Mouse (Mus musculus): ENCODE measurements around the gene Acy3. TPM values are rescaled to one million over a fixed set of nuclear protein-coding genes. Genes with fewer than 3 reads are reported as not detected.

Acy3 gene
- 3.5 TPM for polyA plus RNA-seq (2015; fragmentation: Illumina TruSeq; extraction: RNeasy Lipid Tissue Mini Kit (QIAGEN cat#74804); ENCODE audit: insufficient read depth, low read depth, low replicate concordance)

DNA sequence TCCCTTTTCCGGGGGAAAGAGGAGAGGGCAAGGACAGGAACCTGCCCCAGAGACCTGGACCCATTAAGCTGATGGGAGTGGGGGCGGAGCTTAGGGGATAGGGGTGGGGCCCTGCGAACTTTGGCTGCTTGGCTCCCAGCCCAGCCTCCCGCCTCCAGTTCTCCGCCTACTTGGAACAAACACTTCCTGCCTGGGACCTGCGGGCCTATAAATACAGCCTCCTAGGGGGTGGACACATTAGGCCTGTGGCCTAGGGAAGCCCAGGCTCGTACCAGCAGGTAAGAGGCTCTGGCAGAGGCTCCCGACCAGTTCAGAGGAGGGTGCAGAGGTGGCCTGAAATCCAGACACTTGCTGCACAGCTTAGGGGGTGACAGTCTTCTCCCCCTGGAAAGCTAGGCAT, at the start of gene Acy3:
Gene Acy3, plus strand, starts transcription at position 237 of the 400 bp plus-strand sequence.

DNA sequence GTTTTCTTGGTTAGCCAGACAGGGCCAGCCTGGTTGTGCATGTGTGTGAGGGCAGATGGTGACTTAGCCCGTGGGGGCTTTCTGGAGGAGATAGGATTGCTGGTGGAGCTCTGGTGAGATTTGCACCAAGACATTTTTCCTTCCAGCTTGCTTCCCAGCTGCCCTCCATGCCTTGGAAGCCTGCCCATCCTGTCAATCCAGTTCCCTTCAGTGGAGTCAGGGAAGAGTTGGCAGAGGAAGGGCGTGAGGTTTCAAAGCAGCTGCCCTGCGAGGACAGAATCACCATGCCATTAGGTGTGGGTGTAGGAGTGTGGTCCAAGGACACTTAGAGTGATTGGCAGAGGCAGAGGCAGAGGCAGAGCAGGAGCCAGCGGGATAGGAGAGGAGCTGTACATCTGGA, 27.9 kb upstream of the Acy3 start, which contains the start of gene Aldh3b3:
Gene Aldh3b3, plus strand, starts transcription at position 176 of the 400 bp plus-strand sequence.

DNA sequence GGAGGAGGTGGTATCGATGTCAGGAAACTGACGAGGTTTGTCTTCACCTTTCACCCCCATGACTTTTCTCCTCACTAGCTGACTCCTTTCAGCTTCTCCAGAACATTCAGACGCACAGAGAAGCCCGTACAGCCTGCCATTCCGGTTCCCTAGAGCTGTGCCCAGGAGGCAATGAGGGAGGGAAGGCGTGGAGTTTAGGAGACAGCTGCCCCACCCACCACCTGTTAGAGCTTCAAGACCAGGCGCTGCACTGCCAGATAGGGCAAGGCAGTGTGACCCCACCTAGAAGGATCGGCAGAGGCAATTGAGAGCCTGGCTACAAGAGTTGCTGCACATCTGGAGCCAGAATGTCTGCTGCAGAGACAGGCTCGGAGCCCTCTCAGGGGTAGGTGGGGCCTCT, 14.1 kb upstream of the Acy3 start, which contains the start of gene Aldh3b2:
Gene Aldh3b2, plus strand, starts transcription at position 100 of the 400 bp plus-strand sequence.

DNA sequence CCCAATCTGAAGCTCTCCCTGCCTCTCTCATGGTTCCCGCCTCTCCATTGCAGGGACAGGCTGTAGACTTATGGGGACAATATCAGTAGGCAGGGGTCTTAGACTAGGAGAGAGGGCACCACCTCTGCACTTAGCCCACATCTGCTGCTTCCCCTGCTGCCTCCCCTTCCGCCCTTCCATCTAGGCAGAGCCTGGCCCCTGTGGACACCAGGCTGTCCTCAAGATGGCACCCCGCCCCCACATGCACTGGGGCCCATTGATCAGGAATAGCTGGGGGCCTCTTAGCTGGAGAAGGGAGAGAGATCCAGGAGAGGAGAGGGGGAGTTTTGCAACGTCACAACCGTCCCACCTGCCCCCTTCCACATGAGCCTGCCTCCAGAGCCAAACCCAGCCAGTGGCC, 6.0 kb downstream of the Acy3 start, which contains the start of gene Tbx10:
Gene Tbx10, plus strand, starts transcription at position 337 of the 400 bp plus-strand sequence.

DNA sequence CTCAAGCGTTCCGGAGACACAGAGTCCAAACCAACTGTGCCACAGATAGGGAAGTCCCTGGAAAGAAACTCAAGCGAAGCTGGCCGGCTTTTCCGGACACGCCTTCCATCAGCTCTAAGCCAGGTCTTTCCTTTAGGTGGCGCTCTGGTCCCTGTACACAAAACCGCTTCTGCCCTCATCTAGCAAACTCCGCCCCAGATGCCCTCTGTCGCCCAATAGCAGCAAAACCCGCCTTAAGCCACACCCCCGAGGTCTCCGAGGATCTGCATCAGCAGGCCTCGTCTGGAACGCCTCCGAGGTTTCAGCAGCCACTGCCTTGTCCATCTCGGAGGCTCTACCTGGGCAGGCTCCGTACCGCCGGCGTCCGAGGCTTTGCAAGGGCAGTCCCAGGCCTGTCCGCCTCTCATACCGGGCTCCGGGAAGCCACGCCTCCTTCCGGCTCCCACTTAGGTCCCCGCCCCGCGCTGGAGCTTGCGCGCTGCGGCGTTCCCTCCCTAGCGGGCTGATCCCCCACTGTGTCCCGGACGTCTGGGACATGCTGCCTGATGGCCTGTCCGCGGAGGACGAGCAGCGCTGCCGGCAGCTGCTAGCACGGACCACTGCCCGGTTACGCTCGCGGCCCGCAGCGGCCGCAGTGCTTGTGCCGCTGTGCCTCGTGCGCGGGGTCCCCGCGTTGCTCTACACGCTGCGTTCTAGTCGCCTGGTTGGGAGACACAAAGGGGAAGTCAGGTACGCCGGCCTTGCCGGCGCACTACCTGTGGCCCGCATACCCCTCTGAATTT, 13.9 kb downstream of the Acy3 start, which contains the start of the genes Nudt8 and Gm49405:
Gene Nudt8, plus strand, starts transcription at position 462 of the 782 bp plus-strand sequence.
Gene Gm49405, plus strand, starts transcription at position 508 of the 782 bp plus-strand sequence.

DNA sequence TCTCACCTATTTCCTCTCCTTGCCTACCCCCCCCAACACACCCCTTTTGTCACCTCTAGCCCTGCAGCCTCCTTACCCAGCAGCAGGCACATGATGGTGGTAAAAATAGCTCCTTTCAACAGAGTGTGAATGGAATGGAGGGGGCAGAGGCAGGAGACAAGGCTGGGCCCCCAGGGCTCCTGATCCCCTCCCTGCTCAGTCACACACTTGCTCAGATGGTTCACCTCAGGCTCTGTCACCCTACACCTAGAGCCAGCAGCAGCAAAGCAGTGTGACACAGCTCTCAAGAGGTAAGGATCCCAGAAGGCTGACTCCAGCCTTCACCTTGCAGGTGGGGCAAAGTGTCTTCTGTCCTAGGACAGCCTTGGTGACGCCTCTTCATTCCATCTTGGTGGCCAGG, 16.7 kb downstream of the Acy3 start, which contains the start of gene Doc2g:
Gene Doc2g, plus strand, starts transcription at position 202 of the 400 bp plus-strand sequence.

DNA sequence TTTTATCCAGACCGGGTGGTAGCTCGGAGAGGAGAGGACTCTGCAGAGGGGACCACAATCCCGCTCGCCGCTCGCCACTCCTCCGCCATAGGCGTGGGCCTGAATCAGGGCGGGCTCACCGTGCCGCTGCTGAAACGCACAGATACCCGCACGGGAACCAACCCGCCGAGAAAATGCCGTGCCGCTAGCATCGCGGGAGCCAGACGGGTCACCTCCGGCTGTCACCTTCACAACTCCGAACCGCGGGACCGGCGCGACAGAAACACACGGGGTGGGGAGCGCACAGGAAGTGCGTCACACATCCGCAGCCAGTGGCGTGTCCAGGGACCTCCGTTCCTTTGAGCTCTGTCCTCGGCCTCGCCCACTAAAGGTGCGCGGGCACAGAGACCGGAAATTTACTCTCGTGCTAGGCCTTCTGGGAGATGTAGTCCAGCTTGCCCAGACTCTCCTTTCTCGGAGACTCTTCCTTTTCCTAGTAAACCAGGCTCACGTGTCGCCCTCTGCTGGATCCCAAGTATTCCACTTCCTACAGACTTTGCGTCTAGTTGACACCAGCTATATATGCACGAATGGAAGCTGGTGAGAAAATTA, 26.2 kb downstream of the Acy3 start, which contains the start of gene Ndufv1:
Gene Ndufv1, minus strand, starts transcription at position 375 of the 591 bp plus-strand sequence.

DNA sequence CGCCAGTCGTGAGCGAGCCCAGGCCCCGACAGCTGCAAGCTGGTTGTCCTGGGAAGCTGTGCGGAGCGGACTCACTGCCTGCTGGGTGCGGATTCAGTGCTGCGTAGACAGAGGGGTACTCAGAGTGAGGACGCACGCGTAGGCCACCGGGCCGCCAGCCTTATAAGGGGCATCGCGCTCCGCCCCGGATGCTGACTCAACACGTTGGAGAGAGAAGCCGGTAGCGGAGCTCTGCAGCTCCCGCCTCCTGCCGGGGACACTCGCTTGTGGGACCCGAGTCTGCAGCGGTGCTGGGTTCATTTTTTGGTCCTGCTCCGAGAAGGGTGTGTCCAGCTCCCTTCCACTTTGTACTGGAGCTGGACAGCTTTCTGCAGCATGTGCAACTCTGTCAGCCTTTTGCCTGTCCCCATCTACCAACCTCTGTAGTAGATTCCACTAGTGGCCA, 51.4 kb downstream of the Acy3 start, which contains the start of gene Gstp1:
Gene Gstp1, minus strand, starts transcription at position 198 of the 445 bp plus-strand sequence.

Other genes starting within 250 kb of the Acy3 start
- gene Kmt5b, start 219.1 kb upstream of the Acy3 start, polyA plus RNA-seq (2015; fragmentation: Illumina TruSeq; extraction: RNeasy Lipid Tissue Mini Kit (QIAGEN cat#74804); ENCODE audit: insufficient read depth, low read depth, low replicate concordance), result 11.8 TPM
- 61.3 TPM for gene Chka, start 134.8 kb upstream of the Acy3 start, polyA plus RNA-seq (2015; fragmentation: Illumina TruSeq; extraction: RNeasy Lipid Tissue Mini Kit (QIAGEN cat#74804); ENCODE audit: insufficient read depth, low read depth, low replicate concordance)
- gene Tcirg1, start 79.4 kb upstream of the Acy3 start, polyA plus RNA-seq (2015; fragmentation: Illumina TruSeq; extraction: RNeasy Lipid Tissue Mini Kit (QIAGEN cat#74804); ENCODE audit: insufficient read depth, low read depth, low replicate concordance), result 67.9 TPM
- 32.0 TPM for gene Ndufs8, start 73.8 kb upstream of the Acy3 start, polyA plus RNA-seq (2015; fragmentation: Illumina TruSeq; extraction: RNeasy Lipid Tissue Mini Kit (QIAGEN cat#74804); ENCODE audit: insufficient read depth, low read depth, low replicate concordance)
- gene Aldh3b1, start 56.8 kb upstream of the Acy3 start, polyA plus RNA-seq (2015; fragmentation: Illumina TruSeq; extraction: RNeasy Lipid Tissue Mini Kit (QIAGEN cat#74804); ENCODE audit: insufficient read depth, low read depth, low replicate concordance), result 1.7 TPM
- 16.7 TPM for gene Unc93b1, start 51.4 kb upstream of the Acy3 start, polyA plus RNA-seq (2015; fragmentation: Illumina TruSeq; extraction: RNeasy Lipid Tissue Mini Kit (QIAGEN cat#74804); ENCODE audit: insufficient read depth, low read depth, low replicate concordance)
- not detected for gene Aldh3b3, start 27.9 kb upstream of the Acy3 start, polyA plus RNA-seq (2015; fragmentation: Illumina TruSeq; extraction: RNeasy Lipid Tissue Mini Kit (QIAGEN cat#74804); ENCODE audit: insufficient read depth, low read depth, low replicate concordance)
- 0.63 TPM for gene Aldh3b2, start 14.2 kb upstream of the Acy3 start, polyA plus RNA-seq (2015; fragmentation: Illumina TruSeq; extraction: RNeasy Lipid Tissue Mini Kit (QIAGEN cat#74804); ENCODE audit: insufficient read depth, low read depth, low replicate concordance)
- gene Tbx10, start 6.2 kb downstream of the Acy3 start, polyA plus RNA-seq (2015; fragmentation: Illumina TruSeq; extraction: RNeasy Lipid Tissue Mini Kit (QIAGEN cat#74804); ENCODE audit: insufficient read depth, low read depth, low replicate concordance), result not detected
- 9.6 TPM for gene Nudt8, start 14.0 kb downstream of the Acy3 start, polyA plus RNA-seq (2015; fragmentation: Illumina TruSeq; extraction: RNeasy Lipid Tissue Mini Kit (QIAGEN cat#74804); ENCODE audit: insufficient read depth, low read depth, low replicate concordance)
- gene Gm49405, start 14.1 kb downstream of the Acy3 start, polyA plus RNA-seq (2015; fragmentation: Illumina TruSeq; extraction: RNeasy Lipid Tissue Mini Kit (QIAGEN cat#74804); ENCODE audit: insufficient read depth, low read depth, low replicate concordance), result 0.68 TPM
- 5.5 TPM for gene Doc2g, start 16.7 kb downstream of the Acy3 start, polyA plus RNA-seq (2015; fragmentation: Illumina TruSeq; extraction: RNeasy Lipid Tissue Mini Kit (QIAGEN cat#74804); ENCODE audit: insufficient read depth, low read depth, low replicate concordance)
- 42.7 TPM for gene Ndufv1, start 26.2 kb downstream of the Acy3 start, polyA plus RNA-seq (2015; fragmentation: Illumina TruSeq; extraction: RNeasy Lipid Tissue Mini Kit (QIAGEN cat#74804); ENCODE audit: insufficient read depth, low read depth, low replicate concordance)
- 449 TPM for gene Gstp1, start 51.4 kb downstream of the Acy3 start, polyA plus RNA-seq (2015; fragmentation: Illumina TruSeq; extraction: RNeasy Lipid Tissue Mini Kit (QIAGEN cat#74804); ENCODE audit: insufficient read depth, low read depth, low replicate concordance)
- gene Gstp2, start 59.5 kb downstream of the Acy3 start, polyA plus RNA-seq (2015; fragmentation: Illumina TruSeq; extraction: RNeasy Lipid Tissue Mini Kit (QIAGEN cat#74804); ENCODE audit: insufficient read depth, low read depth, low replicate concordance), result 112 TPM
- not detected for gene Gstp3, start 73.0 kb downstream of the Acy3 start, polyA plus RNA-seq (2015; fragmentation: Illumina TruSeq; extraction: RNeasy Lipid Tissue Mini Kit (QIAGEN cat#74804); ENCODE audit: insufficient read depth, low read depth, low replicate concordance)
- 118 TPM for gene Cabp2, start 95.0 kb downstream of the Acy3 start, polyA plus RNA-seq (2015; fragmentation: Illumina TruSeq; extraction: RNeasy Lipid Tissue Mini Kit (QIAGEN cat#74804); ENCODE audit: insufficient read depth, low read depth, low replicate concordance)
- gene Cdk2ap2, start 110.6 kb downstream of the Acy3 start, polyA plus RNA-seq (2015; fragmentation: Illumina TruSeq; extraction: RNeasy Lipid Tissue Mini Kit (QIAGEN cat#74804); ENCODE audit: insufficient read depth, low read depth, low replicate concordance), result 35.8 TPM
- 10.6 TPM for gene Pitpnm1, start 113.4 kb downstream of the Acy3 start, polyA plus RNA-seq (2015; fragmentation: Illumina TruSeq; extraction: RNeasy Lipid Tissue Mini Kit (QIAGEN cat#74804); ENCODE audit: insufficient read depth, low read depth, low replicate concordance)
- 19.1 TPM for gene Aip, start 139.3 kb downstream of the Acy3 start, polyA plus RNA-seq (2015; fragmentation: Illumina TruSeq; extraction: RNeasy Lipid Tissue Mini Kit (QIAGEN cat#74804); ENCODE audit: insufficient read depth, low read depth, low replicate concordance)
- gene Gpr152, start 153.2 kb downstream of the Acy3 start, polyA plus RNA-seq (2015; fragmentation: Illumina TruSeq; extraction: RNeasy Lipid Tissue Mini Kit (QIAGEN cat#74804); ENCODE audit: insufficient read depth, low read depth, low replicate concordance), result not detected
- not detected for gene Cabp4, start 157.5 kb downstream of the Acy3 start, polyA plus RNA-seq (2015; fragmentation: Illumina TruSeq; extraction: RNeasy Lipid Tissue Mini Kit (QIAGEN cat#74804); ENCODE audit: insufficient read depth, low read depth, low replicate concordance)
- 31.1 TPM for gene Coro1b, start 162.0 kb downstream of the Acy3 start, polyA plus RNA-seq (2015; fragmentation: Illumina TruSeq; extraction: RNeasy Lipid Tissue Mini Kit (QIAGEN cat#74804); ENCODE audit: insufficient read depth, low read depth, low replicate concordance)
- gene Ptprcap, start 167.0 kb downstream of the Acy3 start, polyA plus RNA-seq (2015; fragmentation: Illumina TruSeq; extraction: RNeasy Lipid Tissue Mini Kit (QIAGEN cat#74804); ENCODE audit: insufficient read depth, low read depth, low replicate concordance), result 8.4 TPM
- 31.4 TPM for gene Rps6kb2, start 176.8 kb downstream of the Acy3 start, polyA plus RNA-seq (2015; fragmentation: Illumina TruSeq; extraction: RNeasy Lipid Tissue Mini Kit (QIAGEN cat#74804); ENCODE audit: insufficient read depth, low read depth, low replicate concordance)
- gene Carns1, start 188.9 kb downstream of the Acy3 start, polyA plus RNA-seq (2015; fragmentation: Illumina TruSeq; extraction: RNeasy Lipid Tissue Mini Kit (QIAGEN cat#74804); ENCODE audit: insufficient read depth, low read depth, low replicate concordance), result 1.00 TPM
- gene Tbc1d10c, start 204.7 kb downstream of the Acy3 start, polyA plus RNA-seq (2015; fragmentation: Illumina TruSeq; extraction: RNeasy Lipid Tissue Mini Kit (QIAGEN cat#74804); ENCODE audit: insufficient read depth, low read depth, low replicate concordance), result 0.87 TPM
- 54.4 TPM for gene Ppp1ca, start 205.5 kb downstream of the Acy3 start, polyA plus RNA-seq (2015; fragmentation: Illumina TruSeq; extraction: RNeasy Lipid Tissue Mini Kit (QIAGEN cat#74804); ENCODE audit: insufficient read depth, low read depth, low replicate concordance)
- 2.1 TPM for gene Rad9a, start 215.1 kb downstream of the Acy3 start, polyA plus RNA-seq (2015; fragmentation: Illumina TruSeq; extraction: RNeasy Lipid Tissue Mini Kit (QIAGEN cat#74804); ENCODE audit: insufficient read depth, low read depth, low replicate concordance)
- gene Clcf1, start 227.7 kb downstream of the Acy3 start, polyA plus RNA-seq (2015; fragmentation: Illumina TruSeq; extraction: RNeasy Lipid Tissue Mini Kit (QIAGEN cat#74804); ENCODE audit: insufficient read depth, low read depth, low replicate concordance), result 2.8 TPM
- not detected for gene AC109138.7, start 227.8 kb downstream of the Acy3 start, polyA plus RNA-seq (2015; fragmentation: Illumina TruSeq; extraction: RNeasy Lipid Tissue Mini Kit (QIAGEN cat#74804); ENCODE audit: insufficient read depth, low read depth, low replicate concordance)
- 14.6 TPM for gene Pold4, start 245.3 kb downstream of the Acy3 start, polyA plus RNA-seq (2015; fragmentation: Illumina TruSeq; extraction: RNeasy Lipid Tissue Mini Kit (QIAGEN cat#74804); ENCODE audit: insufficient read depth, low read depth, low replicate concordance)